Mouse (Mus musculus) CH12.LX (cell line): ENCODE measurements around the gene Taok1. TPM values are rescaled to one million over a fixed set of nuclear protein-coding genes. Genes with fewer than 3 reads are reported as not detected.
A peak's percentile ranks its signal among the peaks of the same experiment; 100 is the strongest.

Experiments
- DNase-seq: peaks from one replicate; pipeline ENCODE4 v3.0.0-alpha.2; 2013; ENCODE audit errors: extremely low read depth
- H3K27ac ChIP-seq: 2 replicates; pipeline ENCODE4 v1.5.1; 2012; ENCODE audit warnings: low read depth, mild to moderate bottlenecking, control low read depth, moderate library complexity; ENCODE audit not compliant: insufficient read depth
- H3K27me3 ChIP-seq: replicated peaks from 2 replicates; pipeline ENCODE3; 2012; ENCODE audit warnings: inconsistent platforms
- H3K36me3 ChIP-seq, 2 experiments: replicated peaks in 1 of 2; 2 replicates each; pipeline versions ENCODE3 to v1.6.1; 2012; ENCODE audit warnings: inconsistent platforms in 1 of 2, low read length in 1 of 2, mild to moderate bottlenecking in 1 of 2, mixed read lengths in 1 of 2, moderate library complexity in 1 of 2; ENCODE audit not compliant: control insufficient read depth in 1 of 2, insufficient read depth in 1 of 2
- H3K4me1 ChIP-seq, 2 experiments: 2 replicates each; pipeline ENCODE4 v1.6.1; 2012; ENCODE audit warnings: inconsistent platforms in 1 of 2, moderate library complexity in 1 of 2; ENCODE audit not compliant: insufficient read depth in 2 of 2, control insufficient read depth in 1 of 2
- H3K4me2 ChIP-seq: 2 replicates; pipeline ENCODE4 v1.6.1; 2012; ENCODE audit warnings: low read depth, mild to moderate bottlenecking, control low read depth; ENCODE audit not compliant: poor library complexity, insufficient read depth, severe bottlenecking
- H3K4me3 ChIP-seq, 3 experiments: fragments of 150-350 bp in 1 of 3; sonication (generic) in 1 of 3; replicated peaks in 1 of 3; 2 replicates each; pipeline versions ENCODE3 to v1.5.1; 2011 to 2012; ENCODE audit warnings: low read depth in 2 of 3, low read length in 2 of 3, mild to moderate bottlenecking in 2 of 3, moderate library complexity in 2 of 3, control low read depth in 1 of 3, improper control_type of control experiment in 1 of 3, inconsistent platforms in 1 of 3, mixed read lengths in 1 of 3; ENCODE audit not compliant: poor library complexity in 1 of 3
- H3K79me2 ChIP-seq: replicated peaks from 2 replicates; pipeline ENCODE4 v1.6.1; 2012; ENCODE audit warnings: mild to moderate bottlenecking, moderate library complexity; ENCODE audit not compliant: control insufficient read depth, poor library complexity, insufficient read depth, severe bottlenecking; ENCODE audit errors: extremely low read depth
- H3K9ac ChIP-seq: 2 replicates; pipeline ENCODE4 v1.6.1; 2012; ENCODE audit warnings: low read depth, mild to moderate bottlenecking, control low read depth, moderate library complexity; ENCODE audit not compliant: insufficient read depth
- H3K9me3 ChIP-seq: replicated peaks from 2 replicates; pipeline ENCODE3; 2012; ENCODE audit warnings: low read length, inconsistent platforms, mixed read lengths
- BHLHE40 ChIP-seq: IDR thresholded peaks from 2 replicates; pipeline ENCODE4 v1.6.1; 2011; ENCODE audit warnings: mild to moderate bottlenecking, low read depth, low read length, improper control_type of control experiment
- E2F4 ChIP-seq: IDR thresholded peaks from 2 replicates; pipeline ENCODE4 v1.6.1; 2011; ENCODE audit warnings: low read depth, low read length, improper control_type of control experiment; ENCODE audit not compliant: insufficient replicate concordance
- ELF1 ChIP-seq: IDR thresholded peaks from 2 replicates; pipeline ENCODE4 v1.6.1; 2014; ENCODE audit warnings: low read depth, mild to moderate bottlenecking, inconsistent platforms, low read length, improper control_type of control experiment
- ETS1 ChIP-seq: conservative IDR thresholded peaks from 2 replicates; pipeline ENCODE4 v1.6.1; 2012; ENCODE audit warnings: low read depth, mild to moderate bottlenecking, inconsistent platforms, low read length, improper control_type of control experiment, moderate library complexity
- GABPA ChIP-seq: IDR thresholded peaks from 2 replicates; pipeline ENCODE4 v1.6.1; 2012; ENCODE audit warnings: low read depth, low read length, improper control_type of control experiment, inconsistent platforms; ENCODE audit not compliant: insufficient replicate concordance
- HCFC1 ChIP-seq: IDR thresholded peaks from 2 replicates; pipeline ENCODE4 v1.6.1; 2012; ENCODE audit warnings: low read depth, mild to moderate bottlenecking, inconsistent platforms, low read length, improper control_type of control experiment
- JUN ChIP-seq: IDR thresholded peaks from 2 replicates; pipeline ENCODE4 v1.6.1; 2011; ENCODE audit warnings: low read depth, mild to moderate bottlenecking, low read length, improper control_type of control experiment, moderate library complexity; ENCODE audit not compliant: insufficient read depth
- JUND ChIP-seq: conservative IDR thresholded peaks from 2 replicates; pipeline ENCODE4 v1.6.1; 2011; ENCODE audit warnings: low read depth, low read length, improper control_type of control experiment
- MAFK ChIP-seq: IDR thresholded peaks from 2 replicates; pipeline ENCODE4 v1.6.1; 2011; ENCODE audit warnings: low read length, improper control_type of control experiment; ENCODE audit not compliant: insufficient replicate concordance
- MXI1 ChIP-seq: IDR thresholded peaks from 2 replicates; pipeline ENCODE4 v1.6.1; 2011; ENCODE audit warnings: mild to moderate bottlenecking, low read depth, low read length, improper control_type of control experiment
- MYC ChIP-seq: IDR thresholded peaks from 2 replicates; pipeline ENCODE4 v1.6.1; 2011; ENCODE audit warnings: low read depth, mild to moderate bottlenecking, improper control_type of control experiment, low read length
- NRF1 ChIP-seq: IDR thresholded peaks from 2 replicates; pipeline ENCODE4 v1.6.1; 2014; ENCODE audit warnings: low read depth, mild to moderate bottlenecking, inconsistent platforms, low read length, improper control_type of control experiment, moderate library complexity
- PAX5 ChIP-seq: IDR thresholded peaks from 2 replicates; pipeline ENCODE4 v1.6.1; 2012; ENCODE audit warnings: low read length, inconsistent platforms, mixed read lengths
- POLR2A ChIP-seq: IDR thresholded peaks from 2 replicates; pipeline ENCODE4 v1.6.1; 2011; ENCODE audit warnings: low read depth, mild to moderate bottlenecking, improper control_type of control experiment, low read length
- RAD21 ChIP-seq: IDR thresholded peaks from 2 replicates; pipeline ENCODE4 v1.6.1; 2011; ENCODE audit warnings: low read depth, mild to moderate bottlenecking, low read length, improper control_type of control experiment, moderate library complexity
- SMC3 ChIP-seq: IDR thresholded peaks from 2 replicates; pipeline ENCODE4 v1.6.1; 2011; ENCODE audit warnings: low read depth, low read length, improper control_type of control experiment
- TBP ChIP-seq: conservative IDR thresholded peaks from 2 replicates; pipeline ENCODE4 v1.6.1; 2011; ENCODE audit warnings: low read depth, low read length, improper control_type of control experiment
- UBTF ChIP-seq: IDR thresholded peaks from 2 replicates; pipeline ENCODE4 v1.6.1; 2012; ENCODE audit warnings: low read depth, mild to moderate bottlenecking, inconsistent platforms, low read length, improper control_type of control experiment, moderate library complexity
- USF1 ChIP-seq: IDR thresholded peaks from 2 replicates; pipeline ENCODE4 v1.6.1; 2014; ENCODE audit warnings: low read depth, mild to moderate bottlenecking, inconsistent platforms, low read length, improper control_type of control experiment
- USF2 ChIP-seq: conservative IDR thresholded peaks from 2 replicates; pipeline ENCODE4 v1.6.1; 2011; ENCODE audit warnings: low read depth, low read length, improper control_type of control experiment
- ZKSCAN1 ChIP-seq: IDR thresholded peaks from 2 replicates; pipeline ENCODE4 v1.6.1; 2012; ENCODE audit warnings: low read depth, inconsistent platforms, low read length, improper control_type of control experiment, borderline replicate concordance
- ZNF384 ChIP-seq: IDR thresholded peaks from 2 replicates; pipeline ENCODE4 v1.6.1; 2012; ENCODE audit warnings: low read depth, low read length, improper control_type of control experiment, inconsistent platforms
- dilution Hi-C: fragments of 300-500 bp; cut with MboI; formaldehyde crosslinking; loops from 2 replicates; pipeline ENCODE4 v1.14.3; 2020; ENCODE audit warnings: low sequenced_read_pairs; ENCODE audit not compliant: extremely low pct_unique_long_range_greater_than_20kb, extremely low pct_ligation_motif_present
- in situ Hi-C: fragments of 300-500 bp; cut with MboI; formaldehyde crosslinking; loops from 3 replicates; pipeline ENCODE4 v1.14.3; 2019; ENCODE audit warnings: low sequenced_read_pairs, low pct_ligation_motif_present, low pct_unique_long_range_greater_than_20kb, mixed read lengths
- polyA plus RNA-seq: library from polyadenylated mRNA; unstranded; fragments of >175 nt; gene quantifications from 2 replicates; pipeline ENCODE4 v1.2.1, GENCODE M21; 2012; ENCODE audit warnings: low read depth; ENCODE audit not compliant: insufficient read length
- total RNA-seq, 2 experiments: library from RNA; depleted of rRNA; stranded (reverse); fragments of 300-350 nt in 1 of 2; fragments of >200 nt in 1 of 2; gene quantifications; 2 replicates each; pipeline ENCODE4 v1.2.3; 2012 to 2014

The Taok1 gene
- total and polyA plus RNA-seq, 3 experiments = 8.9 to 13.7 (median 11.6) TPM

DNA sequence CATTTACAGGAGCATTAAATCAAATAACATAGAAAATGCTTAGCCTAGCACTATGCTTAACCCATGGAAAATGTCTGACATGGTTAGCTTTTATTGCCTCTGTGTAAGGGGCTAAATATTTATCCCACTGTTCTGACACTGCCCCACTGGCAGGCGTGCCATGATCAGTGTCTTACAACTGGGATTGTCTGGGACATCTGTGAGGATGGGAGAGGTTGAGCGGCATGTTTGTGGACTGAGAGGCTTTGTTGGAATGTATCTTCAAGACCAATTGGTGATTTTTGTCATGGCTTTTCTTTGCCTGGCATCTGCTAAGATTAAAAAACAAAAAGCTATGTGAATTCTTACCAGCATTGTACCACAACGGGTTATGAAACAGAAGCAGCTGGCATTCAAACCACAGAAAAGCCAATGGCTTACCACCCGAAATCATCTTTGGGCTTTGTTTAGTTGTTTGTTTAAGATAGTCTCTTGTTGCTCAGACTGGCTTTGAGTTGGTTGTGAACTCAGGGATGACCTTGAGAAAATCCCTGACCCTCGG is 7.5 kb upstream of the Taok1 start:
- DNase-seq = no peak
- no peak overlapping the region for H3K4me3 ChIP-seq
- no peaks in the 10 kb centered on the region for H3K79me2 ChIP-seq
- in situ Hi-C loops = no loop called here
- H3K9me3 ChIP-seq = no peaks in the 10 kb centered on the region
- TF ChIP-seq PAX5 (no peak), POLR2A (no peak), E2F4 (no peak), SMC3 (no peak), USF1 (no peak), GABPA (no peak), RAD21 (no peak), USF2 (no peak), ZKSCAN1 (no peak), BHLHE40 (no peak), ELF1 (no peak), ZNF384 (no peak), JUND (no peak), MYC (no peak), UBTF (no peak), MAFK (no peak), HCFC1 (no peak), JUN (no peak)
- H3K27ac ChIP-seq = no peak overlapping the region
- peaks cover 5% of the 10 kb centered on the region for H3K27me3 ChIP-seq
- dilution Hi-C loops = no loop called here
- no peak overlapping the region for H3K9ac ChIP-seq
- no peak overlapping the region for H3K4me2 ChIP-seq
- H3K4me1 ChIP-seq = no peaks in the 10 kb centered on the region
- no peaks in the 10 kb centered on the region for H3K36me3 ChIP-seq

DNA sequence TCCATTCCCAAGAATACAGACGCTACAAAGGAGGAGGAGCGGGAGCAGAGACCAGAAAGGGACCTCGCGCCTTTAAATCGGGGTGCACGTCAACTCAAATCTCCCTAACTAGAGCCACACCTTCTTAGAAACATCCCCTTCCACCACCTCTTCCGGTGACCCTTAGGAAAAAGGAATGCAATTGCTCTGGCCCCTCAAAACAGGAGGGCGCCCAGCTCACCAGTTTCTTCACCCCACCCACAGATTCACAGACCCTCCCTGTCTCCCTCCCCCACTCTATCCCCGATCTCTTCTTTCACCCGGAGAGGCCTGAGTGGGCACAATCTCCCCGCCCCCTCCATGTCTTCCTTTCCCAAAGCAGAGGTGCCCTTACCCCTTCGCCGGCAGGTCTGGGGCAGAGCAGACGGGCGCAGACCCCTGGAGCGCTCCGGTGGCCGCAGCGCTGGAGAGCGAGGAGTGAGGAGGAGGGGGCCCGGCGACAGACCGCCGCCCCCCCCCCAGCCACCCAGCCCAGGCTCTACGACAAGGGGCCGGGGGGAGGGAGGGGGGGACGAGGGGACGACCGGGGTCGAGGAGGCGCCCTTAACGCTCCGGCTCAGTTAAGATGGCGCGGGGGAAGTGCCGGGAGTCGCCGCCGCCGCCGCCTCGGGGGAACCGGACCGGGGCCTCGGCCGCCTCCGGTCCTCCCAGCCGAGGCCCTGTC is 629 bp downstream of the Taok1 start:
- Histone ChIP-seq H3K27ac (peak overlapping the region; percentile 53), H3K4me2 (peak overlapping the region; percentile 100), H3K36me3 (peaks cover 11 to 19% of the 10 kb centered on the region in 2 experiments), H3K4me3 (peak overlapping the region; percentile 84 to 95 (median 89)), H3K9ac (peak overlapping the region; percentile 98), H3K9me3 (no peaks in the 10 kb centered on the region), H3K27me3 (no peaks in the 10 kb centered on the region), H3K4me1 (peaks cover 2 to 36% of the 10 kb centered on the region in 2 experiments; a peak in 2 of 4 replicates), H3K79me2 (peaks cover 44% of the 10 kb centered on the region)
- in situ Hi-C loops = no loop called here
- TF ChIP-seq NRF1 = no peak
- peak; percentile 33 for TF ChIP-seq MXI1
- no peak for TF ChIP-seq ETS1
- no peak for TF ChIP-seq JUN
- 0 out of 2 replicates have a peak, but pooled peaks have one; percentile 35 for TF ChIP-seq TBP
- TF ChIP-seq POLR2A = peak; percentile 45
- dilution Hi-C loops = no loop called here
- peak; percentile 47 for DNase-seq
